Mouse (Mus musculus) limb, embryonic 13.5 days (tissue): ENCODE measurements around the gene Gm28230. TPM values are rescaled to one million over a fixed set of nuclear protein-coding genes. Genes with fewer than 3 reads are reported as not detected.

Source experiments
- ATAC-seq: fragments of 200-750 bp; cut with Nextera tagmentation; 2 replicates; pipeline ENCODE4 v1.8.0; 2017; ENCODE audit warnings: low read depth, moderate number of reproducible peaks, moderate TSS enrichment; ENCODE audit not compliant: low FRiP score
- H3K27ac ChIP-seq: fragments of 300-500 bp; sonication (generic); 2 replicates; pipeline ENCODE4 v1.5.1; 2015; ENCODE audit warnings: inconsistent platforms, mild to moderate bottlenecking, moderate library complexity
- H3K27me3 ChIP-seq: fragments of 300-500 bp; sonication (generic); 2 replicates; pipeline ENCODE4 v1.6.1; 2015; ENCODE audit warnings: mild to moderate bottlenecking, inconsistent platforms
- H3K36me3 ChIP-seq: fragments of 300-500 bp; sonication (generic); 2 replicates; pipeline ENCODE4 v1.6.1; 2015; ENCODE audit warnings: inconsistent platforms, mild to moderate bottlenecking, moderate library complexity
- H3K4me1 ChIP-seq: fragments of 300-500 bp; sonication (generic); 2 replicates; pipeline ENCODE4 v1.6.1; 2015; ENCODE audit warnings: inconsistent platforms
- H3K4me2 ChIP-seq: fragments of 300-500 bp; sonication (generic); replicated peaks from 2 replicates; pipeline ENCODE4 v1.6.1; 2015; ENCODE audit warnings: inconsistent platforms, mild to moderate bottlenecking, moderate library complexity
- H3K4me3 ChIP-seq: fragments of 300-500 bp; sonication (generic); 2 replicates; pipeline ENCODE4 v1.5.1; 2015; ENCODE audit warnings: moderate library complexity, mild to moderate bottlenecking, inconsistent platforms
- H3K9ac ChIP-seq: fragments of 300-500 bp; sonication (generic); 2 replicates; pipeline ENCODE4 v1.6.1; 2015; ENCODE audit warnings: mild to moderate bottlenecking, inconsistent platforms
- H3K9me3 ChIP-seq: fragments of 300-500 bp; sonication (generic); 2 replicates; pipeline ENCODE4 v1.6.1; 2016; ENCODE audit warnings: inconsistent platforms
- WGBS: fragments of 180-500 bp; shearing (Covaris S2); methylation state at CpG from one replicate; pipeline ENCODE4 v1.1.7; 2015; 5-methylcytosine and 5-hydroxymethylcytosine counted together
- polyA plus RNA-seq: library from polyadenylated mRNA; unstranded; fragments of >200 nt; fragmentation: Nextera tagmentation; extraction: Ambion mirVana; gene quantifications from 2 replicates; pipeline ENCODE4 v1.2.1, GENCODE M21; 2015

Gm28230 gene
- polyA plus RNA-seq, 1 experiment from 2014 or later: 0.08 TPM

- peaks cover 59% of the 10 kb centered on the region for H3K4me1 ChIP-seq
- H3K4me2 ChIP-seq: peak overlapping the region; percentile 91
- no peaks in the 10 kb centered on the region for H3K9me3 ChIP-seq
- peak overlapping the region; percentile 10; the same call in 1 of the 2 replicates for H3K27ac ChIP-seq
- no peak for ATAC-seq
- H3K4me3 ChIP-seq: peak overlapping the region; percentile 60
- peaks cover 76% of the 10 kb centered on the region for H3K27me3 ChIP-seq
- no peaks in the 10 kb centered on the region for H3K36me3 ChIP-seq
- WGBS: 13% methylated on average over 22 of the region's 22 CpGs
- H3K9ac ChIP-seq: peak overlapping the region; percentile 90; the same call in 1 of the 2 replicates
These were observed 25.9 kb upstream of the Gm28230 start for GRCm38 (mm10) chr2:74700546-74701112.

- no peak overlapping the region for H3K4me3 ChIP-seq
- peak overlapping the region; percentile 43; the same call in 1 of the 2 replicates for H3K4me2 ChIP-seq
- peaks cover 76% of the 10 kb centered on the region for H3K27me3 ChIP-seq
These were observed 24.3 kb upstream of the Gm28230 start for GRCm38 (mm10) chr2:74701949-74702819.

DNA sequence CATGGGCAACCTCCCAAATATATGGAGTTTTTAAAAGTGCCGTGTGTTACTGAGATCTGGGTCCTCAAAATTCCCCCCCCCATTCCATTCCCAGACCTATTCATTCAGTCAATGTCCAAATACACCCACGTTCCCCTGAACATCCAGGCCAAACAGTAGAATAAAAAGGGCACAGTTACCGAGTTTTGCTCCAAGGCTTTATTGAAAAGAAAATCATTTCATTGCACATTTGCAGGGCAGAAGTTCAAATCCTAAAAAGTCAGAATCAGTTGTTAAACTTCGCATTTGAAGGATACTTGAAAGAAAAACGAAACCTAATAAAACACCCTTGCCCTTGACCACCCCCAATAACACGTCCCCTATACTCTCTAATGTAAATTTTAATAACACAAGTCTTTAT is 23.7 kb upstream of the Gm28230 start:
- Histone ChIP-seq H3K4me1 (peaks cover 43% of the 10 kb centered on the region), H3K4me3 (no peak overlapping the region), H3K36me3 (no peaks in the 10 kb centered on the region), H3K4me2 (no peak overlapping the region), H3K9ac (no peak overlapping the region), H3K27ac (no peak overlapping the region), H3K9me3 (no peaks in the 10 kb centered on the region), H3K27me3 (peaks cover 78% of the 10 kb centered on the region)
- WGBS: 24% methylated on average over 6 of the region's 6 CpGs
- ATAC-seq: no peak

More at GRCm38 (mm10) chr2:74701949-74702819, 24.3 kb upstream of the Gm28230 start:
- no peak for ATAC-seq
- Histone ChIP-seq H3K36me3 (no peaks in the 10 kb centered on the region), H3K9me3 (no peaks in the 10 kb centered on the region), H3K9ac (no peak overlapping the region), H3K4me1 (peaks cover 47% of the 10 kb centered on the region), H3K27ac (no peak overlapping the region)
- WGBS: 8% methylated on average over 17 of the region's 17 CpGs

GRCm38 (mm10) chr2:74703317-74703716 is 23.2 kb upstream of the Gm28230 start:
- Histone ChIP-seq H3K4me3 (no peak overlapping the region), H3K9me3 (no peaks in the 10 kb centered on the region), H3K4me2 (no peak overlapping the region; the same call in 1 of the 2 replicates), H3K4me1 (peaks cover 43% of the 10 kb centered on the region), H3K9ac (no peak overlapping the region), H3K27me3 (peaks cover 80% of the 10 kb centered on the region), H3K27ac (no peak overlapping the region), H3K36me3 (no peaks in the 10 kb centered on the region)
- no peak for ATAC-seq
- 17% methylated on average over 10 of the region's 10 CpGs for WGBS

DNA sequence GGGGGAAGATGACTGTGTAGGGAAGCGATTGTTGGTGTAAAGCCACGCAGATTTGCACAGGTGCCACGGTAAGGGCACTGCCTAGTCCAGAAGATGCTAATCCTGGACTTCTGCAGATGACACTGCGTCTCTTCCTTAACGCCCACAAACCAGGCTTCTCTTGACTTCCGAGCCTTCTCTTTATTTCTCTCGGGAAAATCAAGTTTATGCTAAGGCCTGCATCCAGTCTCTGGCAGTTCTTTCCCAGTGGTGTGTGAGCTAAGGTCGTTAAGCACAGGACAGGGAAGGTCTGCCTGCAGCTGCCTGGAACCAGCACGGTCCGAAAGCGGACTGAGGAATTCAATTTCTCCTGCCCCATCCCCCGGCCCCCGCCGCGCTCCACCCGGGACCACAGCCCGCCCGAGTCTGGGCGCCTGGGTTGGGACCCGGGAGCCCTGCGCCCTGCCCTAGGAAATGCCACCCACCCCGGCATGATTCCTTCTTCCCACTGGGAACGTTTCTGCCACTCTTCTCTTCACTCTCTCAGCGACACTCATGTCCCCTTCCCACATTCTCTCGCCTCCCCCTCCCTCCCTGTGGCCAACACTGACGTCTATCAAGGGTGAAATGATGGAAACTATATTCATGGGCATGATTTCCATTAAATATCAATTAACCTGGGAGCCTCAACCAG is 22.7 kb upstream of the Gm28230 start:
- no peak for ATAC-seq
- no peaks in the 10 kb centered on the region for H3K9me3 ChIP-seq

GRCm38 (mm10) chr2:74704393-74704998 is 22.0 kb upstream of the Gm28230 start, which contains the start of gene Hoxd8:
TSS of gene Hoxd8 (plus strand) at chr2:74704615.
- peak within 1 kb of the TSS; percentile 63 for H3K4me3 ChIP-seq
- peaks cover 34% of the 10 kb centered on the region for H3K4me1 ChIP-seq
- H3K9me3 ChIP-seq: no peaks in the 10 kb centered on the region
- H3K36me3 ChIP-seq: no peaks in the 10 kb centered on the region
- peak within 1 kb of the TSS; percentile 90 for H3K27ac ChIP-seq
- peak within 1 kb of the TSS; percentile 77 for H3K4me2 ChIP-seq
- 1% methylated on average over 39 of the region's 52 CpGs for WGBS
- peak; percentile 34; the same call in 1 of the 2 replicates for ATAC-seq
- peaks cover 87% of the 10 kb centered on the region for H3K27me3 ChIP-seq
- peak within 1 kb of the TSS; percentile 87 for H3K9ac ChIP-seq

More for the DNA sequence above, 22.7 kb upstream of the Gm28230 start:
- Histone ChIP-seq H3K27me3 (peaks cover 85% of the 10 kb centered on the region), H3K4me1 (peaks cover 39% of the 10 kb centered on the region), H3K27ac (peak overlapping the region; percentile 44; the same call in 1 of the 2 replicates), H3K9ac (0 out of 2 replicates have a peak overlapping the region, but pooled peaks have one; percentile 87), H3K36me3 (no peaks in the 10 kb centered on the region), H3K4me3 (peak overlapping the region; percentile 63), H3K4me2 (peak overlapping the region; percentile 77)
- WGBS: 6% methylated on average over 26 of the region's 26 CpGs

DNA sequence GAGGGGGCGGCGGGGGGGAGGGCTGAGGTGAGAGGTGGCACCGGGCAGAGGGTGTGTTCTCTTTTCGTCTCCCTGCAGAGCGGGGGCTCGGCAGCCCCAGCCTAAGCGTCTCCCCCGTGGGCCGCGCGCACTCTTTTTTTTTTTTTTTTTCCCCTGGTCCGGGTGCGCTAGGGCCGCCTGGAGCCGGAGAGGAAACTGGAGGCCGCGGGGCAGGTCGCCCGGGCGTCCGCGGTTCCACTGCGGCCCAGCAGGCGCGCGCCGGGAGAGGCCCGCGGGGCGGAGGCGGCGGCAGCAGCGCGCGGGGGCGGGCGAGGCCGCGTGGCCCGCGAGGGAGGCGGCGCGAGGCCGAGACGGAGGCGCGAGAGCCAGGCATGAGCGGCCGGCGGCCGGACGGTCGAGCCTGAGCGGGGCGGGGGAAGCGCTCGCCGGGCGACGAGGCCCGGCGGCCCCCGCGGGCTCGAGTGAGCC is 21.5 kb upstream of the Gm28230 start:
- peak overlapping the region; percentile 87 for H3K9ac ChIP-seq
- peaks cover 87% of the 10 kb centered on the region for H3K27me3 ChIP-seq
- WGBS: 2% methylated on average over 20 of the region's 66 CpGs
- H3K27ac ChIP-seq: peak overlapping the region; percentile 90
- no peaks in the 10 kb centered on the region for H3K9me3 ChIP-seq
- H3K36me3 ChIP-seq: no peaks in the 10 kb centered on the region
- ATAC-seq: peak; percentile 24; the same call in 1 of the 2 replicates
- H3K4me2 ChIP-seq: peak overlapping the region; percentile 77
- H3K4me1 ChIP-seq: peaks cover 29% of the 10 kb centered on the region
- peak overlapping the region; percentile 63 for H3K4me3 ChIP-seq

DNA sequence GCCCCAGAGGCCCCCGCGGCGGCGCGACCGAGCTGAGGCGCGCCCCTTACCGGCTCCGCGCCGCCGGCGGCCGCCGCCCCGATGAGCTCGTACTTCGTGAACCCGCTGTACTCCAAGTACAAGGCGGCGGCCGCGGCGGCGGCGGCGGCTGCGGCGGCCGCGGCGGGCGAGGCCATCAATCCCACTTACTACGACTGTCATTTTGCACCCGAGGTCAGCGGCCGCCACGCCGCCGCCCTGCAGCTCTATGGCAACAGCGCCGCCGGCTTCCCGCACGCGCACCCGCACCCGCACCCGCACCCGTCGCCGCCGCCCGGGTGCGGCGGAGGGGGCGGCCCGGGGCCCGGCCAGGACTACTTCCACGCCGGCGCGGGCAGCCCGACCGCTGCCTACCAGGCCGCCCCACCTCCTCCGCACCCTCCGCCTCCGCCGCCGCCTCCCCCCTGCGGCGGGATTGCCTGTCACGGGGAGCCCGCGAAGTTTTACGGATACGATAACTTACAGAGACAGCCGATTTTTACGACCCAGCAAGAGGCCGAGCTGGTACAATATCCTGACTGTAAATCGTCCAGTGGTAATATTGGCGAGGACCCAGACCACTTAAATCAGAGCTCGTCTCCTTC is 20.9 kb upstream of the Gm28230 start:
- peak overlapping the region; percentile 77 for H3K4me2 ChIP-seq
- H3K27me3 ChIP-seq: peaks cover 87% of the 10 kb centered on the region
- peaks cover 23% of the 10 kb centered on the region for H3K4me1 ChIP-seq
- no peak for ATAC-seq
- H3K9ac ChIP-seq: peak overlapping the region; percentile 87
- no peaks in the 10 kb centered on the region for H3K9me3 ChIP-seq
- no peaks in the 10 kb centered on the region for H3K36me3 ChIP-seq
- H3K4me3 ChIP-seq: peak overlapping the region; percentile 63
- peak overlapping the region; percentile 90 for H3K27ac ChIP-seq
- WGBS: under 1% methylated on average over 52 of the region's 85 CpGs

- H3K4me1 ChIP-seq: peaks cover 19% of the 10 kb centered on the region
- peak overlapping the region; percentile 77 for H3K4me2 ChIP-seq
- no peaks in the 10 kb centered on the region for H3K9me3 ChIP-seq
- H3K4me3 ChIP-seq: peak overlapping the region; percentile 63
- ATAC-seq: no peak
- peaks cover 85% of the 10 kb centered on the region for H3K27me3 ChIP-seq
- no peak overlapping the region for H3K27ac ChIP-seq
- H3K9ac ChIP-seq: peak overlapping the region; percentile 87
- H3K36me3 ChIP-seq: no peaks in the 10 kb centered on the region
- under 1% methylated on average over 13 of the region's 13 CpGs for WGBS
These were observed 20.1 kb upstream of the Gm28230 start for GRCm38 (mm10) chr2:74706393-74706960.

DNA sequence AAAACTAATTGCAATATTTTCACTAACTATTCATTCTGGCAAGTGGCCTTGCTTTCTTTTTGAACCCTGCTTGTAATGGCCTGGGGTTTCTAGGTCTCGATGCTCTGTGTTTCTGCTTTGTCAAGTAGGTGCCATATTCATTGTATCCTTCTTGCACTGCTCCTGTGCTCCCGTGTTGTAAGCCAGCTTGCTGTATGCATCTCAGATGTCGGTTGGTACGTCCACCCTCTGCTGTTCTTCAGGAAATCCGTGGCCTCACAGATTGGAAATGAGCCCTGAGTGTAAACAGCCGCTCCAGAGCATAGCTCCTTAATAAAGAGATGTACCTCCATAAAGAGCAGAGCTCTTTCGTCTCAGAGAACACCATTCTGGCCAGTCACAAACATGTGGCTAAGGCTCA is 18.9 kb upstream of the Gm28230 start:
- Histone ChIP-seq H3K9ac (0 out of 2 replicates have a peak overlapping the region, but pooled peaks have one; percentile 48), H3K27me3 (peaks cover 91% of the 10 kb centered on the region), H3K4me2 (peak overlapping the region; percentile 47), H3K9me3 (no peaks in the 10 kb centered on the region), H3K27ac (no peak overlapping the region), H3K4me3 (peak overlapping the region; percentile 24), H3K4me1 (peaks cover 27% of the 10 kb centered on the region), H3K36me3 (no peaks in the 10 kb centered on the region)
- no peak for ATAC-seq
- 23% methylated on average over 7 of the region's 7 CpGs for WGBS

GRCm38 (mm10) chr2:74708676-74709075 is 17.9 kb upstream of the Gm28230 start:
- H3K27me3 ChIP-seq: peaks cover 93% of the 10 kb centered on the region
- 0 out of 2 replicates have a peak overlapping the region, but pooled peaks have one; percentile 0 for H3K27ac ChIP-seq
- H3K4me2 ChIP-seq: 0 out of 2 replicates have a peak overlapping the region, but pooled peaks have one; percentile 4
- WGBS: 26% methylated on average over 4 of the region's 4 CpGs
- peaks cover 24% of the 10 kb centered on the region for H3K4me1 ChIP-seq
- H3K9ac ChIP-seq: no peak overlapping the region
- no peaks in the 10 kb centered on the region for H3K36me3 ChIP-seq
- no peak overlapping the region for H3K4me3 ChIP-seq
- ATAC-seq: no peak
- no peaks in the 10 kb centered on the region for H3K9me3 ChIP-seq
